Mouse (Mus musculus) heart, adult 8-10 months (tissue): Measurements from ENCODE around the gene Slc25a36. TPM values are rescaled to one million over a fixed set of nuclear protein-coding genes. Genes with fewer than 3 reads are reported as not detected.

Experiments used
- DNase-seq: peaks from one replicate; pipeline ENCODE4 v3.0.0; 2022; ENCODE audit warnings: low spot score
- total RNA-seq, 4 experiments: library from RNA; stranded (reverse); gene quantifications; 2 replicates each; pipeline ENCODE4 v1.2.4; 2022

Gene Slc25a36
- total RNA-seq, 4 experiments from 2014 or later = 38.7 to 46.7 (median 40.4) TPM

GRCm38 (mm10) chr9:97111506-97111905 lies 549 bp upstream of the Slc25a36 start:
- no peak for DNase-seq

GRCm38 (mm10) chr9:97106481-97107160 lies 4.3 kb downstream of the Slc25a36 start:
- no peak for DNase-seq

GRCm38 (mm10) chr9:97105400-97105985 lies 5.5 kb downstream of the Slc25a36 start:
- no peak for DNase-seq

GRCm38 (mm10) chr9:97103376-97104061 lies 7.4 kb downstream of the Slc25a36 start:
- DNase-seq = no peak

- no peak for DNase-seq
Observed at GRCm38 (mm10) chr9:97098985-97099384, 12.0 kb downstream of the Slc25a36 start.

- DNase-seq = no peak
Observed at GRCm38 (mm10) chr9:97096180-97096579, 14.8 kb downstream of the Slc25a36 start.

- DNase-seq = no peak
Observed at GRCm38 (mm10) chr9:97087850-97088249, 23.1 kb downstream of the Slc25a36 start.

GRCm38 (mm10) chr9:97084628-97085027 lies 26.3 kb downstream of the Slc25a36 start:
- DNase-seq = no peak

GRCm38 (mm10) chr9:97081106-97081862 lies 29.7 kb downstream of the Slc25a36 start:
- no peak for DNase-seq

- no peak for DNase-seq
Observed at GRCm38 (mm10) chr9:97069911-97070310, 41.0 kb downstream of the Slc25a36 start.

- no peak for DNase-seq
Observed at GRCm38 (mm10) chr9:97069466-97069865, 41.5 kb downstream of the Slc25a36 start.

- peak; percentile 80 for DNase-seq
Observed at GRCm38 (mm10) chr9:97068201-97069095, 42.5 kb downstream of the Slc25a36 start.

- no peak for DNase-seq
Observed at GRCm38 (mm10) chr9:97067761-97068160, 43.2 kb downstream of the Slc25a36 start.

GRCm38 (mm10) chr9:97065885-97066284 lies 45.1 kb downstream of the Slc25a36 start:
- no peak for DNase-seq

GRCm38 (mm10) chr9:97065216-97065615 lies 45.7 kb downstream of the Slc25a36 start:
- DNase-seq = no peak

GRCm38 (mm10) chr9:97064161-97064560 lies 46.8 kb downstream of the Slc25a36 start:
- no peak for DNase-seq

- no peak for DNase-seq
Observed at GRCm38 (mm10) chr9:97061696-97062095, 49.3 kb downstream of the Slc25a36 start.

GRCm38 (mm10) chr9:97056541-97057338 lies 54.2 kb downstream of the Slc25a36 start:
- no peak for DNase-seq

- DNase-seq = no peak
Observed at GRCm38 (mm10) chr9:97055906-97056305, 55.1 kb downstream of the Slc25a36 start.

GRCm38 (mm10) chr9:97051176-97051575 lies 59.8 kb downstream of the Slc25a36 start:
- no peak for DNase-seq
